Mouse (Mus musculus) midbrain, embryonic 12.5 days (tissue): ENCODE measurements around the gene Jpt2. TPM values are rescaled to one million over a fixed set of nuclear protein-coding genes. Genes with fewer than 3 reads are reported as not detected.
"Not testable (repeated sequence)": the region's sequence is repeated elsewhere in the genome, so short reads cannot be mapped to it uniquely, and the experiment has no call there.

Experiments
- ATAC-seq: fragments of 200-750 bp; cut with Nextera tagmentation; 2 replicates; pipeline ENCODE4 v1.8.0; 2017; ENCODE audit warnings: low read depth, moderate TSS enrichment, moderate library complexity; ENCODE audit not compliant: low FRiP score
- H3K27ac ChIP-seq: fragments of 300-500 bp; sonication (generic); replicated peaks from 2 replicates; pipeline ENCODE4 v1.5.1; 2016; ENCODE audit warnings: mild to moderate bottlenecking
- H3K27me3 ChIP-seq: fragments of 300-500 bp; sonication (generic); 2 replicates; pipeline ENCODE4 v1.6.1; 2016; ENCODE audit warnings: mild to moderate bottlenecking
- H3K36me3 ChIP-seq: fragments of 300-500 bp; sonication (generic); 2 replicates; pipeline ENCODE4 v1.6.1; 2016
- H3K4me1 ChIP-seq: fragments of 300-500 bp; sonication (generic); 2 replicates; pipeline ENCODE4 v1.6.1; 2016
- H3K4me2 ChIP-seq: fragments of 300-500 bp; sonication (generic); replicated peaks from 2 replicates; pipeline ENCODE4 v1.6.1; 2016; ENCODE audit warnings: mild to moderate bottlenecking, moderate library complexity
- H3K4me3 ChIP-seq: fragments of 300-500 bp; sonication (generic); 2 replicates; pipeline ENCODE4 v1.5.1; 2016; ENCODE audit warnings: mild to moderate bottlenecking
- H3K9ac ChIP-seq: fragments of 300-500 bp; sonication (generic); replicated peaks from 2 replicates; pipeline ENCODE4 v1.6.1; 2016; ENCODE audit warnings: mild to moderate bottlenecking, moderate library complexity
- H3K9me3 ChIP-seq: fragments of 300-500 bp; sonication (generic); 2 replicates; pipeline ENCODE4 v1.6.1; 2016; ENCODE audit warnings: mild to moderate bottlenecking
- WGBS: fragments of 180-500 bp; shearing (Covaris S2); methylation state at CpG from one replicate; pipeline ENCODE4 v1.1.7; 2016; 5-methylcytosine and 5-hydroxymethylcytosine counted together
- polyA plus RNA-seq: library from polyadenylated mRNA; unstranded; fragments of >200 nt; fragmentation: Nextera tagmentation; extraction: Ambion mirVana; gene quantifications from 2 replicates; pipeline ENCODE4 v1.2.1, GENCODE M21; 2016

Gene Jpt2
- polyA plus RNA-seq = 279 and 292 TPM in 2 replicates

DNA sequence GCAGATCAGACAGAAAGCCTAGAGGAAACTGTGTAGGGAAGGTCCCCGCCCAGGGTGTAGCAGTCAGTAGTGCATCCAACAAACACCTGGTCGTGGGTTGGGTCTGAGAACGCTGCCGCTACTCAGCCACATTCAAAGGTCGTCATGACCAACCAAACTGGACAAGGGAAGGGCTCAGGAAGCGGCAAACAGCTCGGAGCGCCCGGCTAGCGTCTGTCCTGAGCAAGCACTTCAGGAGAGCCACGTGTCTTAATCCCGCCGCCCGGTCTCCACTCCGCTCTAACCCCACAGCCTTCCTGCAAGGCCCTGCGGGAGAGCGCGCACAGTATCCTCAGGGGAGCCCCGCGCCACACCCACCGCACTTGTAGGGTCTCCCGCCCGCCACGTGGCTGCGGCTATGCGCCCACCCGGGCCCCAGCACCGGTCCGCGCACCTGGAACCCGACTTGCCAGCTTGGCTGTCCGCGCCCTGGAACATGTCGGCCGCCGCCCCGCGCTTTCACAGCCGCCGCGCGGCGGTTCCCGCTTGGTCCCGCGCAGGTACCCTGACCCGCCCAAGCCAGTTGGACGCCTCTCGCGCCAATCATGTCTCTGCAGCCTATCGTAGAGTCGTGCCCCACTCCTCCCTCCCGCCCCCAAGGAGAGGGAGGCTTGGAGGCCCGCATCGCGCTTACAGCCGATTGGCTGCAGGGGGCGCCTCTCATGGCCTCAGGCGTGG lies at the start of gene Jpt2:
TSS of gene Jpt2 (minus strand) at position 555 of the 717 bp plus-strand sequence.
- Histone ChIP-seq H3K27ac (peak within 1 kb of the TSS; percentile 84), H3K4me1 (peaks cover 14% of the 10 kb centered on the region), H3K4me3 (peak within 1 kb of the TSS; percentile 90), H3K36me3 (peaks cover 51% of the 10 kb centered on the region), H3K4me2 (peak within 1 kb of the TSS; percentile 72), H3K9me3 (no peaks in the 10 kb centered on the region), H3K9ac (peak within 1 kb of the TSS; percentile 86), H3K27me3 (no peaks in the 10 kb centered on the region)
- ATAC-seq = peak; percentile 100
- WGBS = 1% methylated on average over 58 of the region's 59 CpGs

DNA sequence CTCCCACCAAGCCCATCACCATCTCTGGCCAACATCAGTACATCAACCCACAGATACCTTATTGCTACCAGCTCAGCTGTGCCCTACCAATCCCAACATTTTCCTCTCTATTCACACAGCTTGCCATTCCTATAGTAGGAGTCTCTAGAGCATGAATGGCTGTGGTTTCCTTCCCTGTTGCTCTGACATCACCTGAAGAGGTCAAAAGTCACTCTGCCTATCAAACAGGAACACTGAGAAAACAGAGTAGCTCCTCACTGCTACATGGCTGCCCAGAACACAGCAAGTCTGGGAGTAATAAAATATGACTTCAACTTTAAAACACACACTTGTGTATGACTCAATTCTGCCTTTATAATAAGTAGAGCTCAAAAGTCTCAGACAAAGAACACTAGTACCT lies 47.0 kb upstream of the Jpt2 start:
- Histone ChIP-seq H3K27ac (no peak overlapping the region), H3K36me3 (peaks cover 78% of the 10 kb centered on the region), H3K27me3 (no peaks in the 10 kb centered on the region), H3K4me2 (no peak overlapping the region), H3K9me3 (no peaks in the 10 kb centered on the region), H3K9ac (no peak overlapping the region), H3K4me3 (no peak overlapping the region), H3K4me1 (peaks cover 4% of the 10 kb centered on the region; the same call in 1 of the 2 replicates)
- no peak for ATAC-seq

DNA sequence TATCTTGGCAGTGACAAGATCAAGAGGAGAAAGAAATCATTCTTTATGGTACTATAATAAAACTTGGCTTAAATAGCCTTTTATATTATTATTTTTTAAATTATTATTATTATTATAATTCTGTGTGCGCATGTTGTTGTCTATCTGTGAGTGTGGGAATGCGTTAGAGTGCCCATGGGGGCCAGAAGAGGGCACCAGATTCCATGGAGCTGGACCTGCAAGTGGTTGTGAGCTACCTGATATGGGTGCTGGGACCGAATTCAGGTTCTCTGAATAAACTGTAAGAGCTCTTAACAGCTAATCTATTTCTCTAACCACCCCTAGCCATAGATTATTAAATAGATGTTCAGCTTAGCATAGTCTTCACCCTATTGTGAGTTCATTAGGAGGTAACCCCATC lies 44.6 kb upstream of the Jpt2 start:
- Histone ChIP-seq H3K4me3 (no peak overlapping the region), H3K27ac (no peak overlapping the region), H3K36me3 (peaks cover 78% of the 10 kb centered on the region), H3K9ac (no peak overlapping the region), H3K4me1 (no peaks in the 10 kb centered on the region), H3K9me3 (no peaks in the 10 kb centered on the region), H3K4me2 (no peak overlapping the region), H3K27me3 (no peaks in the 10 kb centered on the region)
- 93% methylated on average over 3 of the region's 3 CpGs for WGBS
- ATAC-seq = no peak

DNA sequence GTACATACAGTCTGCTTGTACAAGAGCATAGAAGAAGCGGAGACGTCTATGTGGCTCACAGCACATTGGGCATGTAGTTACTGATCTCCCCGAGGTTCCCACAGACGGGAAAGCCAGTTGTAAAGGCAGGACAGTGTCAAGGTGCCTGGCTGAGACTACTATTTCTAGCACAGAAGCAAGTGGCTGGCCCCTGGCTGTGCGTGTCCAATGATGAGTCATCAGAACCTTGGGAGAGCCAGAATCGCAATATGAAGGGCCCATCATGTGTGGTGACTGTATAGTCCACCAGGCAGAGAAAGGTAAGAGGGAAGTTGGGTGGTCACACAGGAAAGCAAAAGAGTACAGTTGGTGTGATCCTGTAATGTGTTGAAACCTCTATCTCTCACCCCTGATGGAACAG lies 34.2 kb upstream of the Jpt2 start:
- Histone ChIP-seq H3K4me2 (no peak overlapping the region), H3K9me3 (no peaks in the 10 kb centered on the region), H3K36me3 (peaks cover 94% of the 10 kb centered on the region), H3K4me1 (no peaks in the 10 kb centered on the region), H3K27ac (no peak overlapping the region), H3K27me3 (no peaks in the 10 kb centered on the region), H3K4me3 (no peak overlapping the region), H3K9ac (no peak overlapping the region)
- WGBS = 96% methylated on average over 6 of the region's 6 CpGs
- ATAC-seq = no peak

DNA sequence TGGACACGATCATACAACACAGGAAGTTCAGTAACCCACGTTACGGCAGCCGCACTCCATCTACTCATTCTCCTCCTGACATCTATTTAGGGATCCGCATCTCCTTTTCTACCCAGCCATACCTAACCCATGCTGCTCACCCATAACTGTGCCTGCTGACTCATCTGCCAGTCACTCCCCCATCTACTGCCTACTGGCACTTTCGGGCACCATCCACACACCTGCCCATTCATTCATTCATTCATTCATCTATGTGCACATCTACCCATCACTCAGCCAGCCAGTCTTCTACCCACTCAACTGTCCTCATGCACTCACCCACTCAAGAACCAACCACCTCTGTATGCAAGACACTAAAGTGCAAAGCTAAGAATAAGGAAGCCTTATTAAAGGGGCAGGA lies 26.7 kb upstream of the Jpt2 start:
- WGBS = 97% methylated on average over 6 of the region's 6 CpGs
- H3K27me3 ChIP-seq = no peaks in the 10 kb centered on the region
- peaks cover 92% of the 10 kb centered on the region for H3K36me3 ChIP-seq
- H3K9ac ChIP-seq = no peak overlapping the region
- H3K27ac ChIP-seq = no peak overlapping the region
- no peak overlapping the region for H3K4me3 ChIP-seq
- ATAC-seq = no peak
- no peaks in the 10 kb centered on the region for H3K9me3 ChIP-seq
- H3K4me1 ChIP-seq = no peaks in the 10 kb centered on the region
- no peak overlapping the region for H3K4me2 ChIP-seq

DNA sequence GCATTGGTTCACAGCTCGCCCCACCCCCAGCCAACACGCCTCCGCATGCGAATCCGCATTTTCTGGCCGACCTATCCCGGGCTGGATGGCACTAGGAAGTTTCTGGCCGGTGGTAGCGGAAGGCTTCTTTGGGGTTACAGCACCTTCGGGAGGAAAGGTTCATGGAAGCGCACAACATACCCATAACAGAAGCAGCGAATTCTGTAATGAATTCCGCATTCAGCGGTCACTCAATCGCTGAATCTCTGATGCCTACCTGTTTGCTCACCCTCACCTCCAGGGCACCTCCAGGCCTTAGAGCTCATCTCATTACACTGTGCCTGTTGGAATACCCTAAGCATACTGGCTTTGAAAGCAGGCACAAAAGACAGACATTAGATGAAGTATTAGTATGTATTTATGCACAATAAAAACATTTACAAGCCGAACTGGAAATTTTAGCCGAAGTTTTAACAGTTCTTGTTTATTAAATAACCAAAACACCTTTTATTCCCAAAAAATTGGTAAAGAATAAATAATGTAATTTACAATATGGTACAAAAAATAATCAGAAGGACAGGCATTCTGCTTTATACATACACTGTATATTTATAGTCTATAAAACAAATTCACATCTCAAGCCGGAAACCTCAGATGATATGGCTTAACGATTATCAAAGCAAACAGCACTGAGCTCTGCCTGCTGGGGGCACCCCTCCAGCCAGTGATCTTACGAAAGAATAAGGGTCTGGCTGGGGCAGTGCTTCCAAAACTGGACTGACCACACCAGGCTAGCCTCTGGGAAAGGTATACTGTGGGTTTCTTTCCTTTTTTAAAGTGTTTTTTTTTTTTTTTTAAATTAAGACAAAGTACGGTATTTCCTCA lies 595 bp upstream of the Jpt2 start:
- Histone ChIP-seq H3K9me3 (no peaks in the 10 kb centered on the region), H3K36me3 (peaks cover 51% of the 10 kb centered on the region), H3K4me2 (peak overlapping the region; percentile 72), H3K27me3 (no peaks in the 10 kb centered on the region), H3K27ac (0 out of 2 replicates have a peak overlapping the region, but pooled peaks have one; percentile 25), H3K9ac (peak overlapping the region; percentile 34; the same call in 1 of the 2 replicates), H3K4me3 (peak overlapping the region; percentile 90), H3K4me1 (peaks cover 14% of the 10 kb centered on the region)
- 18% methylated on average over 21 of the region's 21 CpGs for WGBS
- ATAC-seq = peak; percentile 50

DNA sequence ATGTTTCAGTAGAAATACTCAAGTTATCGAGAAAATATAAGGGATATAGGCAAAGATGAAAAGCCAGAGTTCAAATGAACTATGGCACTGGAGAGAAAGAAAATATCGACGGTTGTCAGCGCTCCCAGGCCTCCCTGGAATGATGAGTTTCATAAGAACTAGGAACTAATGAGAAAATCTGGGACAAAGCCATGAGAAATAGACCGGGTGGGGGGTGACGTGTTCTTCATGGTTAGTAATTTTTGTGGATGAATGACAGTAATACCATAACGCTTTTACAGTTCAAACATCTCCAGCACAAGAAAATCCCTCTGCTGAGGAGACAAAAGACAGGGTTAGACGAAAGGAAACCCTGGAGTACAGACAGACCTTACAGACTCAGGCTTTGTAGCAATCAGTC lies 1.1 kb downstream of the Jpt2 start:
- 43% methylated on average over 8 of the region's 8 CpGs for WGBS
- Histone ChIP-seq H3K9me3 (no peaks in the 10 kb centered on the region), H3K4me3 (peak overlapping the region; percentile 90), H3K27ac (no peak overlapping the region), H3K4me2 (peak overlapping the region; percentile 72), H3K27me3 (no peaks in the 10 kb centered on the region), H3K9ac (peak overlapping the region; percentile 86), H3K4me1 (peaks cover 14% of the 10 kb centered on the region), H3K36me3 (peaks cover 50% of the 10 kb centered on the region)
- no peak for ATAC-seq

DNA sequence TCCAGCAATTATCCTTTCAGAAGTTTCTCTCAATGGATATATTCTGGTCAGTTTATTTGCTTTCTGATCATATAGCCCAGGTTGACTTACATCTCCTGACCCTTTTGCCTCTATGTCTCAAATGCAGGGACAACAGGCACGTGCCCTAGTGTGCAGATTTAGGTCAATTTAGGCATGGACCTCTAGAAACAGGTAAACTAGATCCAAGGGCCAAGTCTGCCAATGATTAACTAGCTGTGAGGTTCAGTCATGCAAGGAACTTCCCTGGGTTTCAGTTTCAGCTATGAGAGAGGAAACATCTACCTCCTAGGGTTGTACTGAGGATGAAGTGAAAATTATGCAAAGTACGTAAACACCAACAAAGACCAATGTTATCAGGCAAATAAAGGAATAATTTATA lies 7.2 kb downstream of the Jpt2 start:
- Histone ChIP-seq H3K9ac (no peak overlapping the region), H3K4me1 (no peaks in the 10 kb centered on the region; the same call in 1 of the 2 replicates), H3K4me2 (no peak overlapping the region), H3K36me3 (peaks cover 75% of the 10 kb centered on the region), H3K4me3 (no peak overlapping the region), H3K9me3 (no peaks in the 10 kb centered on the region), H3K27me3 (no peaks in the 10 kb centered on the region), H3K27ac (no peak overlapping the region)
- WGBS = 91% methylated on average over 2 of the region's 2 CpGs
- ATAC-seq = no peak

DNA sequence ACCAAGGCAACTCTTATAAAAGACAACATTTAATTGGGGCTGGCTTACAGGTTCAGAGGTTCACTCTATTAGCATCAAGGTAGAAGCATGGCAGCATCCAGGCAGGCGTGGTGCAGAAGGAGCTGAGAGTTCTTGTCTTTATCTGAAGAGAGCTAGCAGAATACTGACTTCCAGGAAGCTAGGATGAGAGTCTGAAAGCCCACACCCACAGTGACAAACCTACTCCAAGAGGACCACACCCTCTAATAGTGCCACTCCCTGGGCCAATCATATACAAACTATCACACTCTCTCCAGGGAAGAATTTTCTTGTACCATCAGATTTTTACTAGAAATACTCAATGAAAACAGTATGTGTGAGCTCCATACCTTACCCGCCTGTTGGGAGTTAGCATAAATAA lies 9.8 kb downstream of the Jpt2 start:
- no peaks in the 10 kb centered on the region for H3K4me1 ChIP-seq
- no peaks in the 10 kb centered on the region for H3K27me3 ChIP-seq
- H3K36me3 ChIP-seq = peaks cover 87% of the 10 kb centered on the region
- ATAC-seq = no peak
- no peak overlapping the region for H3K27ac ChIP-seq
- H3K4me3 ChIP-seq = no peak overlapping the region
- H3K9ac ChIP-seq = no peak overlapping the region
- WGBS = 89% methylated on average over 2 of the region's 2 CpGs
- no peak overlapping the region for H3K4me2 ChIP-seq
- H3K9me3 ChIP-seq = no peaks in the 10 kb centered on the region

DNA sequence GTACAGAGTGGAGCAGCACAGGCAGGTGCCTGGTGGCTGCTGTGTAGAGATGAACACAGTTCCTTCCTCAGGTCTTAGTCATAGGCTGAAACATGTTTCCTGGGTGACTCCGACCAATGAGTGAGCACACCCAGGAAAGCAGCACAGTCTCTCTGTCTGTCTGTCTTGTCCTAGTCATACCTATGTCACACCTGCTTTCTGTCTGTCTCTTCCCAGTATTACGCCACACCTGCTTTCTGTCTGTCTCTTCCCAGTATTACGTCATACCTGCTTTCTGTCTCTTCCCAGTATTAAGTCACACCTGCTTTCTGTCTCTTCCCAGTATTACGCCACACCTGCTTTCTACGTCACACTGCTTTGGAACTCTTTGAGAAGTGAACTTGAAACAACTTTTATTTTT lies 12.3 kb downstream of the Jpt2 start:
- 96% methylated on average over 5 of the region's 5 CpGs for WGBS
- ATAC-seq = no peak
- Histone ChIP-seq H3K27ac (no peak overlapping the region), H3K9ac (no peak overlapping the region), H3K9me3 (no peaks in the 10 kb centered on the region), H3K27me3 (no peaks in the 10 kb centered on the region), H3K4me1 (no peaks in the 10 kb centered on the region), H3K4me2 (no peak overlapping the region), H3K36me3 (peaks cover 88% of the 10 kb centered on the region), H3K4me3 (no peak overlapping the region)

DNA sequence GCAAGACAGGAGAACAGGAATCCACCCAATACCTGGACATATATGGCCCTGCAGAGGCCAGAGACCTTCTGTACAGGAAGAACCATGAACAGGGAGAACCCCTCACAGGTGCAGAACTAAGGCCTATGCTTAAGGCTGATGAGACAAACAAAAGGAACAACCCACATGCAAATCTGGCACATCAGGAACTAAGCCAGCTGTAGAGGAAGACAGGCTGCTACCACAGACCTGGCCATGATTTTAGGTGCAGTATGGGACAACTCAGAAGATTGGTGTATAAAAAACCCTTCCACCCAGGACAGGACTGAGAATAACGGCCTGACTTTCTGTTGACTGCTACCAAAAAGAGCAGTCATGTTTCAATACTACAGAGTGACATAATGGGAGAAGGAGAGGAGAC lies 16.9 kb downstream of the Jpt2 start:
- not testable (repeated sequence) for H3K9me3 ChIP-seq, H3K4me3 ChIP-seq, H3K4me2 ChIP-seq, ATAC-seq, H3K4me1 ChIP-seq, H3K27ac ChIP-seq, H3K9ac ChIP-seq, H3K27me3 ChIP-seq
- peaks cover 56% of the 10 kb centered on the region for H3K36me3 ChIP-seq
- WGBS = 96% methylated on average over 1 of the region's 1 CpGs

DNA sequence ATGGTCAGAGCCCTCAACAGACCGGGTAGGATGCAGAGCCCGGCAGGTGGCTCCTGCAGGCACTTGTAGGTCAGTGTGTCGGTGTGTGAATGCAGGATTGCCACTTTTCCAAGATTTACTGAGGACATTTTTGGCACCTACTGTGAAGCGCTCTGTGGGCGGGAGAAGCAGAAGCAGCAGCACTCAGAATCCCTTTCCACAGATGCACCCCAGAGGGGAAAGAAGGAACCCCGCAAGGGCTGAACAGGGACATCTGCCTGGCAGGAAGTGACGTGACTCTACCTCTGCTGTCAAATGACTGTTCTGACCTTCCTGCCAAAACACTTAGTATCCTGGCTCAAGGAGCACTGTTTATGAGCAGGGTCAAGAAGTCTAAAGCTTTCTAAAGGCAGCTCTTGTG lies 17.5 kb downstream of the Jpt2 start:
- Histone ChIP-seq H3K9me3 (no peaks in the 10 kb centered on the region), H3K4me2 (no peak overlapping the region), H3K9ac (no peak overlapping the region), H3K27ac (no peak overlapping the region), H3K27me3 (no peaks in the 10 kb centered on the region), H3K4me1 (no peaks in the 10 kb centered on the region), H3K4me3 (no peak overlapping the region), H3K36me3 (peaks cover 51% of the 10 kb centered on the region)
- WGBS = 93% methylated on average over 7 of the region's 7 CpGs
- no peak for ATAC-seq
